Mouse (Mus musculus): ENCODE data around the gene Susd3. TPM values are rescaled to one million over a fixed set of nuclear protein-coding genes. Genes with fewer than 3 reads are reported as not detected.
A peak's percentile ranks its signal among the peaks of the same experiment; 100 is the strongest.

Gene Susd3
- polyA plus RNA-seq, 1 experiment from 2014 or later: 0.81 TPM

GRCm38 (mm10) chr13:49219367-49219766 lies 29.1 kb downstream of the Susd3 start:
- Histone ChIP-seq H3K27ac (ENCODE audit: low read depth, low read length) (no peak overlapping the region), H3K9me3 (ENCODE audit: control insufficient read depth, low read length) (no peaks in the 10 kb centered on the region), H3K4me1 (ENCODE audit: control insufficient read depth, insufficient read depth, low read length) (peaks cover 8% of the 10 kb centered on the region), H3K9ac (ENCODE audit: low read length) (no peak overlapping the region), H3K27me3 (ENCODE audit: control insufficient read depth, insufficient read depth, low read length) (peaks cover 11% of the 10 kb centered on the region), H3K4me2 (no peak overlapping the region), H3K4me3 (ENCODE audit: low read depth, low read length) (no peak overlapping the region), H3K36me3 (ENCODE audit: control insufficient read depth, insufficient read depth, low read length) (no peaks in the 10 kb centered on the region)
- no peak for ATAC-seq (ENCODE audit: low FRiP score)
- peak; percentile 14 for DNase-seq (ENCODE audit: low spot score, missing footprints)
- WGBS: 83% methylated on average over 4 of the region's 4 CpGs

GRCm38 (mm10) chr13:49218651-49219050 lies 29.9 kb downstream of the Susd3 start:
- Histone ChIP-seq H3K36me3 (ENCODE audit: control insufficient read depth, insufficient read depth, low read length) (no peaks in the 10 kb centered on the region), H3K4me1 (ENCODE audit: control insufficient read depth, insufficient read depth, low read length) (peaks cover 10% of the 10 kb centered on the region), H3K9me3 (ENCODE audit: control insufficient read depth, low read length) (no peaks in the 10 kb centered on the region), H3K4me3 (ENCODE audit: low read depth, low read length) (no peak overlapping the region), H3K27ac (ENCODE audit: low read depth, low read length) (no peak overlapping the region), H3K4me2 (no peak overlapping the region), H3K9ac (ENCODE audit: low read length) (no peak overlapping the region), H3K27me3 (ENCODE audit: control insufficient read depth, insufficient read depth, low read length) (peaks cover 11% of the 10 kb centered on the region)
- no peak for ATAC-seq (ENCODE audit: low FRiP score)
- WGBS: 28% methylated on average over 3 of the region's 3 CpGs
- peak; percentile 89 for DNase-seq (ENCODE audit: low spot score, missing footprints)

- Histone ChIP-seq H3K9me3 (ENCODE audit: control insufficient read depth, low read length) (no peaks in the 10 kb centered on the region), H3K27ac (ENCODE audit: low read depth, low read length) (no peak overlapping the region), H3K4me2 (no peak overlapping the region), H3K4me1 (ENCODE audit: control insufficient read depth, insufficient read depth, low read length) (peaks cover 13% of the 10 kb centered on the region), H3K9ac (ENCODE audit: low read length) (no peak overlapping the region), H3K27me3 (ENCODE audit: control insufficient read depth, insufficient read depth, low read length) (peaks cover 11% of the 10 kb centered on the region), H3K36me3 (ENCODE audit: control insufficient read depth, insufficient read depth, low read length) (no peaks in the 10 kb centered on the region), H3K4me3 (ENCODE audit: low read depth, low read length) (no peak overlapping the region; the same call in 1 of the 2 replicates)
- ATAC-seq (ENCODE audit: low FRiP score) (no peak), DNase-seq (ENCODE audit: low spot score, missing footprints) (peak; percentile 89)
- 49% methylated on average over 9 of the region's 9 CpGs for WGBS
These were observed 31.5 kb downstream of the Susd3 start for GRCm38 (mm10) chr13:49216808-49217561.

- 2% methylated on average over 17 of the region's 17 CpGs for WGBS
- no peaks in the 10 kb centered on the region for H3K9me3 ChIP-seq (ENCODE audit: control insufficient read depth, low read length)
- no peaks in the 10 kb centered on the region for H3K36me3 ChIP-seq (ENCODE audit: control insufficient read depth, insufficient read depth, low read length)
- H3K4me2 ChIP-seq: peak overlapping the region; percentile 80
- ATAC-seq (ENCODE audit: low FRiP score) (peak; percentile 67), DNase-seq (ENCODE audit: low spot score, missing footprints) (no peak)
- peaks cover 17% of the 10 kb centered on the region for H3K4me1 ChIP-seq (ENCODE audit: control insufficient read depth, insufficient read depth, low read length)
- H3K9ac ChIP-seq (ENCODE audit: low read length): peak overlapping the region; percentile 67
- H3K27me3 ChIP-seq (ENCODE audit: control insufficient read depth, insufficient read depth, low read length): peaks cover 11% of the 10 kb centered on the region
- peak overlapping the region; percentile 69 for H3K4me3 ChIP-seq (ENCODE audit: low read depth, low read length)
- no peak overlapping the region for H3K27ac ChIP-seq (ENCODE audit: low read depth, low read length)
These were observed 32.3 kb downstream of the Susd3 start for GRCm38 (mm10) chr13:49216220-49216552.

- peak within 1 kb of the TSS; percentile 69 for H3K4me3 ChIP-seq (ENCODE audit: low read depth, low read length)
- H3K36me3 ChIP-seq (ENCODE audit: control insufficient read depth, insufficient read depth, low read length): no peaks in the 10 kb centered on the region
- peak within 1 kb of the TSS; percentile 67 for H3K9ac ChIP-seq (ENCODE audit: low read length)
- H3K27me3 ChIP-seq (ENCODE audit: control insufficient read depth, insufficient read depth, low read length): peaks cover 11% of the 10 kb centered on the region
- H3K9me3 ChIP-seq (ENCODE audit: control insufficient read depth, low read length): no peaks in the 10 kb centered on the region
- peak within 1 kb of the TSS; percentile 80 for H3K4me2 ChIP-seq
- peaks cover 17% of the 10 kb centered on the region for H3K4me1 ChIP-seq (ENCODE audit: control insufficient read depth, insufficient read depth, low read length)
- H3K27ac ChIP-seq (ENCODE audit: low read depth, low read length): no peak within 1 kb of the TSS
- DNase-seq (ENCODE audit: low spot score, missing footprints) (peak; percentile 99), ATAC-seq (ENCODE audit: low FRiP score) (peak; percentile 87)
- WGBS: under 1% methylated on average over 77 of the region's 78 CpGs
These were observed 32.8 kb downstream of the Susd3 start, which contains the start of gene Card19 for GRCm38 (mm10) chr13:49215504-49216219. TSS of gene Card19 (minus strand) at chr13:49216037.

- Histone ChIP-seq H3K4me3 (ENCODE audit: low read depth, low read length) (peak overlapping the region; percentile 69), H3K27ac (ENCODE audit: low read depth, low read length) (no peak overlapping the region), H3K9ac (ENCODE audit: low read length) (peak overlapping the region; percentile 67), H3K4me2 (peak overlapping the region; percentile 80), H3K4me1 (ENCODE audit: control insufficient read depth, insufficient read depth, low read length) (peaks cover 17% of the 10 kb centered on the region), H3K36me3 (ENCODE audit: control insufficient read depth, insufficient read depth, low read length) (no peaks in the 10 kb centered on the region), H3K9me3 (ENCODE audit: control insufficient read depth, low read length) (no peaks in the 10 kb centered on the region), H3K27me3 (ENCODE audit: control insufficient read depth, insufficient read depth, low read length) (peaks cover 11% of the 10 kb centered on the region)
- ATAC-seq (ENCODE audit: low FRiP score) (no peak), DNase-seq (ENCODE audit: low spot score, missing footprints) (no peak)
- 5% methylated on average over 5 of the region's 5 CpGs for WGBS
These were observed 33.4 kb downstream of the Susd3 start for GRCm38 (mm10) chr13:49215128-49215503.

GRCm38 (mm10) chr13:49214454-49214853 lies 34.1 kb downstream of the Susd3 start:
- H3K27ac ChIP-seq (ENCODE audit: low read depth, low read length): no peak overlapping the region
- ATAC-seq (ENCODE audit: low FRiP score): no peak
- no peak overlapping the region for H3K9ac ChIP-seq (ENCODE audit: low read length)
- no peaks in the 10 kb centered on the region for H3K36me3 ChIP-seq (ENCODE audit: control insufficient read depth, insufficient read depth, low read length)
- H3K9me3 ChIP-seq (ENCODE audit: control insufficient read depth, low read length): no peaks in the 10 kb centered on the region
- 92% methylated on average over 3 of the region's 3 CpGs for WGBS
- peaks cover 17% of the 10 kb centered on the region for H3K4me1 ChIP-seq (ENCODE audit: control insufficient read depth, insufficient read depth, low read length)
- H3K27me3 ChIP-seq (ENCODE audit: control insufficient read depth, insufficient read depth, low read length): peaks cover 11% of the 10 kb centered on the region
- H3K4me2 ChIP-seq: no peak overlapping the region
- no peak overlapping the region for H3K4me3 ChIP-seq (ENCODE audit: low read depth, low read length)
- DNase-seq (ENCODE audit: low spot score, missing footprints): no peak

GRCm38 (mm10) chr13:49213531-49213932 lies 35.0 kb downstream of the Susd3 start:
- 57% methylated on average over 4 of the region's 4 CpGs for WGBS
- ATAC-seq (ENCODE audit: low FRiP score) (no peak), DNase-seq (ENCODE audit: low spot score, missing footprints) (peak; percentile 47)
- no peaks in the 10 kb centered on the region for H3K36me3 ChIP-seq (ENCODE audit: control insufficient read depth, insufficient read depth, low read length)
- peaks cover 13% of the 10 kb centered on the region for H3K4me1 ChIP-seq (ENCODE audit: control insufficient read depth, insufficient read depth, low read length)
- H3K9me3 ChIP-seq (ENCODE audit: control insufficient read depth, low read length): no peaks in the 10 kb centered on the region
- H3K9ac ChIP-seq (ENCODE audit: low read length): no peak overlapping the region
- H3K4me2 ChIP-seq: no peak overlapping the region
- H3K27me3 ChIP-seq (ENCODE audit: control insufficient read depth, insufficient read depth, low read length): peaks cover 11% of the 10 kb centered on the region
- no peak overlapping the region for H3K4me3 ChIP-seq (ENCODE audit: low read depth, low read length)
- no peak overlapping the region for H3K27ac ChIP-seq (ENCODE audit: low read depth, low read length)

Measured in midbrain, embryonic 11.5 days (tissue).